ENCODE assay signal across 25 mouse cellular contexts in the genomic region with DNA sequence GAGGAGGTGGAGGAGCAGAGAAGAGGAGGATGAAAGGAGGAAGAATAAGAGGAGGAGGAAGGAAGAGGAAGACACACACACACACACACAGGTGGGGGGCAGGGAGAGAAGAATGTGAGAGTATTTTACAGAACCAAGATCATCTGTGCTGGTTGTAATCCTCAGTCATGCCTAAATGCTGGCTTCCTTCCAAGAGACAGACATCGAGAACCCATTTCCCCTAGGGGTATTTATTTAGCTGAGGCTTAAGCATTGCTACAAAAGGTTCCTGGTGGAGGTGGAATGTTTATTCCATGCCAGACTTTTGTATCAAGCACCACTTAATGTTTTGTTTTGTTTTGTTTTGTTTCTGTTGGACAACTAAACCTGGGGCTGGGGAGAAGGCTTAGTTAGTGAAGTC. TPM values are rescaled to one million over a fixed set of nuclear protein-coding genes. Genes with fewer than 3 reads are reported as not detected.
DNase-seq lines count a peak whose midpoint lies in the region; ATAC-seq lines count a peak whose summit lies in the region.
"Had no signal": no experiment of that assay in that cellular context is flagged by ENCODE, and none has a peak within 500 bp of the region (broad histone marks: within the 10 kb centered on the region; RNA-seq: fewer than 3 reads in every experiment).

No protein-coding gene starts in this region.

- DNase-seq in lung, postnatal 25 days (ENCODE audit: low spot score): peak; percentile 18
- DNase-seq in lung, postnatal 10 days: no peak
- DNase-seq in A20 (ENCODE audit: low read depth, low spot score): peak; percentile 10
- DNase-seq in NIH3T3 (ENCODE audit: low read depth): peak; percentile 45
- no peak for DNase-seq in adrenal gland, postnatal 36 days
- no peak for DNase-seq in c-Kit-positive CD71-positive TER-119-positive erythroid progenitor cells, embryonic 14.5 days (ENCODE audit: low spot score)
- DNase-seq: adrenal gland, postnatal 10 days; cerebellum, adult 2 months; cerebellum, postnatal 25 days; gastrocnemius, postnatal 25 days; heart, adult 18-20 months; heart, postnatal 36 days; kidney, adult 2 months; kidney, postnatal 36 days; layer of hippocampus, postnatal 36 days; liver; lung, adult 2 months; lung, postnatal 4 days; right cerebral cortex, postnatal 4 days; thymus, adult 18-20 months; thymus, postnatal 25 days had no signal

- peak; percentile 28; the same call in 1 of the 2 replicates for ATAC-seq in granulocyte monocyte progenitor cell, adult 5-6 weeks (replicated peaks; ENCODE audit: poor library complexity, severe bottlenecking)
- ATAC-seq: forebrain, embryonic 15.5 days; hindbrain, postnatal 0 days; midbrain, embryonic 13.5 days had no signal

RNA-seq across cellular contexts. Expression of gene Nuak1, which starts 44.3 kb away (rescaled TPM):
- 0.53 TPM in 1 of 2 replicates, not detected in the other for total RNA-seq in granulocyte monocyte progenitor cell, adult 5-6 weeks (2014; fragmentation: Nextera tagmentation)
- under 0.01 and 0.13 TPM in 2 replicates for total RNA-seq in granulocyte monocyte progenitor cell, adult 5-6 weeks (2017)
- total RNA-seq in adrenal gland, postnatal 36 days (2021): 1 to 10 TPM; 5.6 to 7.7 TPM

RNA-seq across cellular contexts. Expression of gene Ckap4, which starts 49.2 kb away (rescaled TPM):
- 67.8 and 79.6 TPM in 2 replicates for total RNA-seq in granulocyte monocyte progenitor cell, adult 5-6 weeks (2014; fragmentation: Nextera tagmentation)
- total RNA-seq in granulocyte monocyte progenitor cell, adult 5-6 weeks (2017): 55.7 and 58.3 TPM in 2 replicates
- total RNA-seq in adrenal gland, postnatal 36 days (2021): 10 to 100 TPM; 47.1 to 59.6 TPM

Comparison
In these comparisons a context has a peak if more than half of its experiments do, and no peak if none do; other contexts are left out.
1. DNase-seq: peak in lung, postnatal 25 days (single experiment), A20 (single experiment) and NIH3T3 (single experiment); none in lung, postnatal 10 days (single experiment), adrenal gland, postnatal 36 days (0 of 2) and c-Kit-positive CD71-positive TER-119-positive erythroid progenitor cells, embryonic 14.5 days (single experiment).
2. RNA of gene Nuak1, which starts 44.3 kb away (total RNA-seq): 5.6 to 7.7 TPM in adrenal gland, postnatal 36 days; under 0.01 to 0.53 TPM in granulocyte monocyte progenitor cell, adult 5-6 weeks; every median in the first group is over 4 times any median in the second.